Mouse (Mus musculus) adrenal gland, postnatal 25 days (tissue): Measurements from ENCODE around the gene Apol8. TPM values are rescaled to one million over a fixed set of nuclear protein-coding genes. Genes with fewer than 3 reads are reported as not detected.

Experiments used
- total RNA-seq: library from RNA; stranded (reverse); gene quantifications from 2 replicates; pipeline ENCODE4 v1.2.3, GENCODE M21; 2021

Apol8 gene
- total RNA-seq, 1 experiment from 2014 or later = not detected

Other genes starting within 250 kb of the Apol8 start
- gene Apol11a, start 248.7 kb downstream of the Apol8 start, total RNA-seq = not detected in 2 replicates
- not detected in 2 replicates for gene Apol7c, start 223.7 kb downstream of the Apol8 start, total RNA-seq
- not detected in 2 replicates for gene 1700025B11Rik, start 195.1 kb downstream of the Apol8 start, total RNA-seq
- gene Apol10b, start 160.9 kb downstream of the Apol8 start, total RNA-seq = 0.52 TPM in 1 of 2 replicates, not detected in the other
- not detected in 2 replicates for gene Gm36245, start 157.7 kb downstream of the Apol8 start, total RNA-seq
- 0.33 and 0.62 TPM in 2 replicates for gene Apol11b, start 113.7 kb downstream of the Apol8 start, total RNA-seq
- not detected in 2 replicates for gene Apol7e, start 58.1 kb downstream of the Apol8 start, total RNA-seq
- 0.76 and 1.2 TPM in 2 replicates for gene Apol9b, start 28.0 kb downstream of the Apol8 start, total RNA-seq
- 325 and 352 TPM in 2 replicates for gene Myh9, start 85.2 kb upstream of the Apol8 start, total RNA-seq
- gene Txn2, start 172.0 kb upstream of the Apol8 start, total RNA-seq = 483 and 599 TPM in 2 replicates
- 2.7 and 4.2 TPM in 2 replicates for gene Foxred2, start 199.7 kb upstream of the Apol8 start, total RNA-seq
- gene Eif3d, start 213.8 kb upstream of the Apol8 start, total RNA-seq = 140 and 156 TPM in 2 replicates